Mouse (Mus musculus) limb, embryonic 13.5 days (tissue): ENCODE measurements at regions not wholly inside any gene's neighbourhood (a gene's known extent, or its start where the extent isn't known, plus 50 kb on each side); places are given as distances from the start of the nearest gene placed in this dataset.

Experiments
- ATAC-seq: fragments of 200-750 bp; cut with Nextera tagmentation; 2 replicates; pipeline ENCODE4 v1.8.0; 2017; ENCODE audit warnings: low read depth, moderate number of reproducible peaks, moderate TSS enrichment; ENCODE audit not compliant: low FRiP score
- H3K27ac ChIP-seq: fragments of 300-500 bp; sonication (generic); 2 replicates; pipeline ENCODE4 v1.5.1; 2015; ENCODE audit warnings: inconsistent platforms, mild to moderate bottlenecking, moderate library complexity
- H3K27me3 ChIP-seq: fragments of 300-500 bp; sonication (generic); 2 replicates; pipeline ENCODE4 v1.6.1; 2015; ENCODE audit warnings: mild to moderate bottlenecking, inconsistent platforms
- H3K36me3 ChIP-seq: fragments of 300-500 bp; sonication (generic); 2 replicates; pipeline ENCODE4 v1.6.1; 2015; ENCODE audit warnings: inconsistent platforms, mild to moderate bottlenecking, moderate library complexity
- H3K4me1 ChIP-seq: fragments of 300-500 bp; sonication (generic); 2 replicates; pipeline ENCODE4 v1.6.1; 2015; ENCODE audit warnings: inconsistent platforms
- H3K4me2 ChIP-seq: fragments of 300-500 bp; sonication (generic); replicated peaks from 2 replicates; pipeline ENCODE4 v1.6.1; 2015; ENCODE audit warnings: inconsistent platforms, mild to moderate bottlenecking, moderate library complexity
- H3K4me3 ChIP-seq: fragments of 300-500 bp; sonication (generic); 2 replicates; pipeline ENCODE4 v1.5.1; 2015; ENCODE audit warnings: moderate library complexity, mild to moderate bottlenecking, inconsistent platforms
- H3K9ac ChIP-seq: fragments of 300-500 bp; sonication (generic); 2 replicates; pipeline ENCODE4 v1.6.1; 2015; ENCODE audit warnings: mild to moderate bottlenecking, inconsistent platforms
- H3K9me3 ChIP-seq: fragments of 300-500 bp; sonication (generic); 2 replicates; pipeline ENCODE4 v1.6.1; 2016; ENCODE audit warnings: inconsistent platforms
- WGBS: fragments of 180-500 bp; shearing (Covaris S2); methylation state at CpG from one replicate; pipeline ENCODE4 v1.1.7; 2015; 5-methylcytosine and 5-hydroxymethylcytosine counted together

DNA sequence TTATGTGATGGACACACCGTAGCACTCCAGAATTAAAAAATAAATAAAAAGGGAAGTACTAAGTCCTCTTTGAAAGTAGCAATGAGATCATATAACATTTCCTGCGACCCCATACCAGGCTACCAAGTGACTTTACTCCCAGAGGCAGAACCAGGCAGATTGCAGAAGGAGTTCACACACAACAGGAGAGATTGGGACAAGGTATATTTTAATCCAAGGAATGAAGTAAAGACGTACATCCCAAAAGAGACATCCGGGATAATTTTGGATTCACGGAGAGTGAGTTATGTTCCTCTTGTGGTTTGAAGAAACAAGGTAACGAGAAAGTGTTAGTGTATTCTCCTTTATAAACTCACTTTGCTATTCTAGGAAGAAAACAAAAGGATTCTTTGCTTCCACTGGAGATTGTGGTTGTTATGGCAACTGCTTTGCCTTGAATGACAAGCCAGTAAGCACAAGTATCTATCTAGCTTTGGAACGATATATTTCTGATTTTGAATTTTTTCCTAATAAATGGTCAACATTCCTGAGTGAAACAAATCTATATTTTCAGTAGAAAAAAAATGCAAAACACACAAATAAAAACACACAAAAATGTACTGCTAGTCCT lies 444.5 kb downstream of the Kif2b start:
- H3K27ac ChIP-seq, result no peak overlapping the region
- no peak overlapping the region for H3K4me3 ChIP-seq
- no peak overlapping the region for H3K9ac ChIP-seq
- no peaks in the 10 kb centered on the region for H3K36me3 ChIP-seq
- H3K27me3 ChIP-seq, result no peaks in the 10 kb centered on the region
- H3K4me1 ChIP-seq, result no peaks in the 10 kb centered on the region
- no peak overlapping the region for H3K4me2 ChIP-seq
- WGBS, result 81% methylated on average over 7 of the region's 7 CpGs
- ATAC-seq, result no peak
- no peaks in the 10 kb centered on the region for H3K9me3 ChIP-seq

DNA sequence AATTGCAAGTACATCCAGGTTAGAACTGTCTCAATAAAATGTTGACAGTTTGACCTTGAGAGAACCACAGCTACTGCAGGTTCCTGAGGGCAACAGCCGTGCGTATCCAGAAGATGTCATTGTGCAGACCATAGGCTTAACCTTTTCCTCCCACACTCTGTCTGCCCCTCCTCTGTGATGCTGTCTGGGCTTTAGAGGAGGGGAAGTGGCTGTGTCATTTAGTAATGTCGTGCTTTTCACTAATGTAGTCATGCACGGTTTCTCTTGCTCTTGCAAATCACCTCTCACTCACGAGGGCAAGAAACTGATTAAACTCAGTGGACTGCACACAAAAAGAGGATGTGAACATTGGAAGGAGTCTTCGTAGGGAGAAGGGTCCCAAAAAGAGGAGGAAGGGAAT lies 443.8 kb upstream of the Tom1l1 start:
- no peak overlapping the region for H3K4me3 ChIP-seq
- 49% methylated on average over 6 of the region's 6 CpGs for WGBS
- no peak overlapping the region for H3K27ac ChIP-seq
- H3K4me2 ChIP-seq, result no peak overlapping the region
- H3K27me3 ChIP-seq, result no peaks in the 10 kb centered on the region
- no peaks in the 10 kb centered on the region for H3K9me3 ChIP-seq
- no peak for ATAC-seq
- no peak overlapping the region for H3K9ac ChIP-seq
- H3K36me3 ChIP-seq, result no peaks in the 10 kb centered on the region
- no peaks in the 10 kb centered on the region for H3K4me1 ChIP-seq

GRCm38 (mm10) chr11:91098186-91098585 lies 410.0 kb upstream of the Tom1l1 start:
- Histone ChIP-seq H3K4me1 (0 out of 2 replicates have a peak, but pooled peaks cover 5% of the 10 kb centered on the region), H3K9ac (no peak overlapping the region), H3K4me3 (no peak overlapping the region), H3K27me3 (no peaks in the 10 kb centered on the region), H3K27ac (no peak overlapping the region), H3K9me3 (no peaks in the 10 kb centered on the region), H3K36me3 (no peaks in the 10 kb centered on the region), H3K4me2 (no peak overlapping the region)
- ATAC-seq, result no peak
- WGBS, result 28% methylated on average over 5 of the region's 5 CpGs

DNA sequence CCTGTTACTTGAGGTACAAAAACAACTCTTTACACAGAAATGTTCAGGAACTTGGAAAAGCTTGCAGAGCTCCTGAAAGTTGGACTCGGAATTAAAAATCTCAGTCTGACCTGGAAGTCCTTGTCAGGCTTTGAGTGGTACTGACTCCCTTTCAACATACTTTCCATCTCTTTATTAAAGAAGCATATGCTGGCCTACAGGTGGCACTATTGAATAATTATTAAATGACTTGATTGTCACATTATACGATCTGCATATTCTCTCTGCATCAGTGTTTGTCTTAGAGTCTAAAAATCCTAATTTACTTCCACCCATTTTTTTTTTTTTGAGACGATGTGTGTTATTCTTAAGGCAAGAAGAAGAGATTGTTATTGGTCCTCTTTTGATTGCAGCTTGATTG lies 409.4 kb upstream of the Tom1l1 start:
- Histone ChIP-seq H3K4me2 (no peak overlapping the region), H3K27me3 (no peaks in the 10 kb centered on the region), H3K27ac (no peak overlapping the region), H3K9ac (no peak overlapping the region), H3K4me1 (0 out of 2 replicates have a peak, but pooled peaks cover 5% of the 10 kb centered on the region), H3K36me3 (no peaks in the 10 kb centered on the region), H3K4me3 (no peak overlapping the region), H3K9me3 (no peaks in the 10 kb centered on the region)
- ATAC-seq, result no peak
- WGBS, result 67% methylated on average over 3 of the region's 3 CpGs

GRCm38 (mm10) chr11:91096000-91096652 lies 408.0 kb upstream of the Tom1l1 start:
- H3K27me3 ChIP-seq, result no peaks in the 10 kb centered on the region
- H3K9me3 ChIP-seq, result no peaks in the 10 kb centered on the region
- no peak overlapping the region for H3K4me2 ChIP-seq
- 0 out of 2 replicates have a peak, but pooled peaks cover 5% of the 10 kb centered on the region for H3K4me1 ChIP-seq
- WGBS, result 23% methylated on average over 12 of the region's 12 CpGs
- H3K36me3 ChIP-seq, result no peaks in the 10 kb centered on the region
- H3K27ac ChIP-seq, result no peak overlapping the region
- H3K9ac ChIP-seq, result no peak overlapping the region
- H3K4me3 ChIP-seq, result no peak overlapping the region
- ATAC-seq, result no peak

DNA sequence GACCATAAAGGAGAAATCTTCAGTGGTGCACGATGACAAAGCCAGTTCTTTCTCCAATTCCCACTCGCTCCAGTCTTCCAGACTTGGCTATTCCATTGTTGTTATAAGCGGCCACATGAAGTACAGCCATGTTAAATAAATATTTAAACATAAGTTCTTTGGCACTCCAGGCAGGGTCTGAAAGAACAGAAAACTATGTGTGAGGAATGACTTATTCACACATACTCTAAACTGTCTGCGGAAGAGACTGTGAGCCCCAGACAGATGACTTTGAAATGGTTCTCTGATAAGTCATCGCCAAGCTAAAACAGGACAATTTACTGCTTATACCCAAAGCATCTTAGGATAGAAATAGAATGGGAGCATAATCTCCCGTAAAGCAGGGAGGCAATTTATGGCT lies 377.2 kb upstream of the Tom1l1 start:
- Histone ChIP-seq H3K36me3 (no peaks in the 10 kb centered on the region), H3K9ac (no peak overlapping the region), H3K4me2 (no peak overlapping the region), H3K27ac (no peak overlapping the region), H3K27me3 (no peaks in the 10 kb centered on the region), H3K4me3 (no peak overlapping the region), H3K9me3 (no peaks in the 10 kb centered on the region), H3K4me1 (no peaks in the 10 kb centered on the region)
- 83% methylated on average over 6 of the region's 6 CpGs for WGBS
- no peak for ATAC-seq

- no peaks in the 10 kb centered on the region for H3K36me3 ChIP-seq
- no peaks in the 10 kb centered on the region for H3K4me1 ChIP-seq
- no peaks in the 10 kb centered on the region for H3K27me3 ChIP-seq
- ATAC-seq, result no peak
- H3K4me3 ChIP-seq, result no peak overlapping the region
- no peak overlapping the region for H3K4me2 ChIP-seq
- no peak overlapping the region for H3K27ac ChIP-seq
- H3K9ac ChIP-seq, result no peak overlapping the region
- 56% methylated on average over 9 of the region's 9 CpGs for WGBS
- no peaks in the 10 kb centered on the region for H3K9me3 ChIP-seq
Measured at GRCm38 (mm10) chr11:91056966-91057597, 368.9 kb upstream of the Tom1l1 start.

GRCm38 (mm10) chr11:91053321-91053720 lies 365.2 kb upstream of the Tom1l1 start:
- Histone ChIP-seq H3K9me3 (no peaks in the 10 kb centered on the region), H3K4me2 (no peak overlapping the region), H3K4me1 (peaks cover 5% of the 10 kb centered on the region; the same call in 1 of the 2 replicates), H3K4me3 (no peak overlapping the region), H3K27me3 (no peaks in the 10 kb centered on the region), H3K27ac (no peak overlapping the region), H3K36me3 (no peaks in the 10 kb centered on the region), H3K9ac (no peak overlapping the region)
- WGBS, result 85% methylated on average over 2 of the region's 2 CpGs
- ATAC-seq, result no peak

DNA sequence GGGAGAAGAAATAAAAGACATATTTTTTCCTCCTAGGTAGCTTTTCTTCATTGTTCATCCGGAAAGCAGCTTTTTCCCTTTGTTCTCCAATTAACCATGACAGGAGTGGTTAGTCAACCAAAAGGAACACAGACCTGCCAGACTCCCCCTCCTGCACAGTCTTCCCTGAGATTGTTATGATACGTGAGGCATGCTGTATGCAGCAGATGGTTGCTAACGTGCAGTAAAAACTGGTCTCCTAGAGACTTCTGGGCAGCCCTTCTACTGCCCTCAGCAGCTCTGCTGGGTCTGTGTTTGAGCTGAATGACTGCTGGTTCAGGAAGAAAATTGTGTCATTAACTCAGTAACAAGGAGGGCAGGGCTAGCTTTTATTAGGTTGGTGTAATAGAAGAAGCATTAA lies 363.5 kb upstream of the Tom1l1 start:
- no peak for ATAC-seq
- no peaks in the 10 kb centered on the region for H3K27me3 ChIP-seq
- no peaks in the 10 kb centered on the region for H3K36me3 ChIP-seq
- 28% methylated on average over 3 of the region's 3 CpGs for WGBS
- H3K27ac ChIP-seq, result no peak overlapping the region
- H3K4me3 ChIP-seq, result no peak overlapping the region
- no peak overlapping the region for H3K9ac ChIP-seq
- H3K4me1 ChIP-seq, result peaks cover 5% of the 10 kb centered on the region; the same call in 1 of the 2 replicates
- H3K4me2 ChIP-seq, result no peak overlapping the region
- no peaks in the 10 kb centered on the region for H3K9me3 ChIP-seq

DNA sequence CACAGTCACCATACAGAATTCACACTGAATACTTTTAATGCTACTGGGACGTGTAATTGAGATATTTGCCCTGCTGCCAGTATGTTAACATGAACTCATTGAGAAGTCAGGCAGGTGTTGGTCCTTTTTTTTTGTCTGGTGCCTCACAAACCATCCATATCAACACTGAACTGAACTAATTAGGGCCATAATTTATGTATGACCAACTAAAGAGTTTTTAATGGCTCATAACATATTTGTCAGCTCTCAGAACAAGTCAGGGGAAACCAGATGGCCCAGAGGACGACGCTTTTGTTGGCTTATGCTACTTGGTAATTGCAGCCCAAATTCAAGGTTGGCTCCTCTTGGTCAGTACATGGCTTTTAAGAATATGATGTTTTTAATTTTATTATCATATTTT lies 353.3 kb upstream of the Tom1l1 start:
- Histone ChIP-seq H3K27ac (no peak overlapping the region), H3K36me3 (no peaks in the 10 kb centered on the region), H3K4me3 (no peak overlapping the region), H3K27me3 (no peaks in the 10 kb centered on the region), H3K9ac (no peak overlapping the region), H3K9me3 (no peaks in the 10 kb centered on the region), H3K4me1 (no peaks in the 10 kb centered on the region), H3K4me2 (no peak overlapping the region)
- ATAC-seq, result no peak
- WGBS, result 48% methylated on average over 3 of the region's 3 CpGs
